Mouse (Mus musculus) liver, embryonic 13.5 days (tissue): ENCODE data around the gene Ppp1ca. TPM values are rescaled to one million over a fixed set of nuclear protein-coding genes. Genes with fewer than 3 reads are reported as not detected.

Experiments
- ATAC-seq: fragments of 200-750 bp; cut with Nextera tagmentation; 2 replicates; pipeline ENCODE4 v1.8.0; 2017; ENCODE audit warnings: low read depth, mild to moderate bottlenecking, moderate number of reproducible peaks, moderate library complexity
- DNase-seq: peaks from one replicate; pipeline ENCODE4 v3.0.0; 2022
- H3K27ac ChIP-seq: fragments of 300-500 bp; sonication (generic); 2 replicates; pipeline ENCODE4 v1.5.1; 2015; ENCODE audit warnings: moderate library complexity, mild to moderate bottlenecking, inconsistent platforms
- H3K27me3 ChIP-seq: fragments of 300-500 bp; sonication (generic); 2 replicates; pipeline ENCODE4 v1.6.1; 2015; ENCODE audit warnings: mild to moderate bottlenecking, inconsistent platforms
- H3K36me3 ChIP-seq: fragments of 300-500 bp; sonication (generic); 2 replicates; pipeline ENCODE4 v1.6.1; 2015; ENCODE audit warnings: mild to moderate bottlenecking, inconsistent platforms
- H3K4me1 ChIP-seq: fragments of 300-500 bp; sonication (generic); replicated peaks from 2 replicates; pipeline ENCODE4 v1.6.1; 2015; ENCODE audit warnings: inconsistent platforms
- H3K4me2 ChIP-seq: fragments of 300-500 bp; sonication (generic); 2 replicates; pipeline ENCODE4 v1.6.1; 2015; ENCODE audit warnings: inconsistent platforms, mild to moderate bottlenecking, moderate library complexity
- H3K4me3 ChIP-seq: fragments of 300-500 bp; sonication (generic); replicated peaks from 2 replicates; pipeline ENCODE4 v1.5.1; 2015; ENCODE audit warnings: mild to moderate bottlenecking, inconsistent platforms
- H3K9ac ChIP-seq: fragments of 300-500 bp; sonication (generic); 2 replicates; pipeline ENCODE4 v1.6.1; 2015; ENCODE audit warnings: mild to moderate bottlenecking, inconsistent platforms
- H3K9me3 ChIP-seq: fragments of 300-500 bp; sonication (generic); replicated peaks from 2 replicates; pipeline ENCODE4 v1.6.1; 2016; ENCODE audit warnings: inconsistent platforms
- WGBS: fragments of 180-500 bp; shearing (Covaris S2); methylation state at CpG from one replicate; pipeline ENCODE4 v1.1.7; 2015; ENCODE audit not compliant: insufficient replicate concordance; 5-methylcytosine and 5-hydroxymethylcytosine counted together
- polyA plus RNA-seq: library from polyadenylated mRNA; unstranded; fragments of >200 nt; fragmentation: Nextera tagmentation; extraction: Ambion mirVana; gene quantifications from 2 replicates; pipeline ENCODE4 v1.2.1, GENCODE M21; 2015

Gene Ppp1ca
- polyA plus RNA-seq, 1 experiment from 2014 or later, result 517 TPM

DNA sequence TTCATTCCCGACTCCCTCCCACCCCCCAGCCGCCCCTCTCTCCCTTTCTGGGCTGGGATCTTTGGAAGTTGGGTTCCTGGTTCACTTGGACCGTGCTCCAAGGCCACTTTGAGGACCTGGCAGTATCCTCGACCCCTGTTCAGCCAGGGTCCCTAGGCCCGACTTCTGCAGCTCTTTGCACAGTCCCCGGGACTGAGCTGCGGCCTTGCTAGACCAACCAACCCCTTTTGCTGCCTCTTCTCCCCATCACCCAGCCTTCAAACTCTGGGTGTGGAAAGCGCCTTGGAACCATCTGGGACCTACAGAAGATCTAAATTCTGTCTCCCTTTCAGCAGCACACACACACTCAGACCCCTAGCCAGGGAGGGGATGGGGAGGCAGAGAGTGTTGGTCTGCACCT lies 43.0 kb upstream of the Ppp1ca start:
- ATAC-seq (peak; percentile 26), DNase-seq (no peak)
- Histone ChIP-seq H3K9me3 (0 out of 2 replicates have a peak, but pooled peaks cover 4% of the 10 kb centered on the region), H3K9ac (peak overlapping the region; percentile 87), H3K4me2 (peak overlapping the region; percentile 84), H3K4me1 (peaks cover 58% of the 10 kb centered on the region), H3K36me3 (peaks cover 38% of the 10 kb centered on the region), H3K4me3 (peak overlapping the region; percentile 86), H3K27ac (peak overlapping the region; percentile 81), H3K27me3 (no peaks in the 10 kb centered on the region)
- WGBS, result 2% methylated on average over 8 of the region's 8 CpGs

DNA sequence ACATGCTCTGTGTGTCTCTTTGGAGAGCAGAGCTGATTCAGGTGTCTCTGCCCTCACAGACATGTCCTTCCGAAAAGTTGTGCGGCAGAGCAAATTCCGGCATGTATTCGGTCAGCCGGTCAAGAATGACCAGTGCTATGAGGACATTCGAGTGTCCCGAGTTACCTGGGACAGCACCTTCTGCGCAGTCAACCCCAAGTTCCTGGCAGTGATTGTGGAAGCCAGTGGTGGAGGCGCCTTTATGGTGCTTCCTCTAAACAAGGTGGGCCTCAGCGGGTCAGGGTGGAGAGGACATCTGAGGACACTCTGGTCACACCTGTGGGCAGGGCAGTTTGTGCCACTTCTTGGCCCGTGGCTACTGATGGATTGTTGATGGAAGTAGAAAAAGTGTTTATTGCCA lies 42.6 kb upstream of the Ppp1ca start:
- Histone ChIP-seq H3K4me2 (peak overlapping the region; percentile 84), H3K4me3 (peak overlapping the region; percentile 86), H3K4me1 (peaks cover 63% of the 10 kb centered on the region), H3K9me3 (0 out of 2 replicates have a peak, but pooled peaks cover 4% of the 10 kb centered on the region), H3K9ac (peak overlapping the region; percentile 87), H3K27ac (peak overlapping the region; percentile 81), H3K36me3 (peaks cover 40% of the 10 kb centered on the region), H3K27me3 (no peaks in the 10 kb centered on the region)
- ATAC-seq (no peak), DNase-seq (no peak)
- WGBS, result 74% methylated on average over 11 of the region's 11 CpGs

DNA sequence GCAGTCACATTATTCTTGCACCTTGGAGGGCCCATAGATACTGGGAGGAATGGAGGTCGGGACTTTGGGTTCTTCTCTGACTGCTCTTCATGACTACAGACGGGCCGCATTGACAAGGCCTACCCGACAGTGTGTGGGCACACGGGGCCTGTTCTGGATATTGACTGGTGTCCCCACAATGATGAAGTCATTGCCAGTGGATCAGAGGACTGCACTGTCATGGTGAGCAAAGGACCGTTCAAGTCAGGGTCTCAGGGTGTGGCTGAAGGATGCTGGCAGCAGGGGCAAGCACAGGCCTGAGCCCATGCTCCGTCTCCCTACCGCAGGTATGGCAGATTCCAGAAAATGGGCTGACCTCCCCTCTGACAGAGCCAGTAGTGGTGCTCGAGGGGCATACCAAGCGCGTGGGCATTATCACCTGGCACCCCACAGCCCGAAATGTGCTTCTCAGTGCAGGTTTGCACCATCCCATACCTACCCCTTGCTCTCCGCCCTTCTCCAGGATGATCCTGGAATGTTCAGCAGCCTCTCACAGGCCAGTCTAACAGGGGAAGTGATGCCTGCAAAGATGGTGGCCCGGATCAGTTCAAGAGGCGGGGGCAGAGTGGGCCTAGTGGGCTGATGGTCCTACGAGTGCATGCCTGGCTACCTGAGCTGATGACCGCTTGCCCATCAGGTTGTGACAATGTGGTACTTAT lies 42.0 kb upstream of the Ppp1ca start:
- H3K36me3 ChIP-seq, result peaks cover 40% of the 10 kb centered on the region
- H3K27me3 ChIP-seq, result no peaks in the 10 kb centered on the region
- H3K27ac ChIP-seq, result peak overlapping the region; percentile 9; the same call in 1 of the 2 replicates
- WGBS, result 85% methylated on average over 17 of the region's 17 CpGs
- no peak for DNase-seq
- H3K4me1 ChIP-seq, result peaks cover 69% of the 10 kb centered on the region
- ATAC-seq, result no peak
- 0 out of 2 replicates have a peak, but pooled peaks cover 4% of the 10 kb centered on the region for H3K9me3 ChIP-seq
- H3K4me3 ChIP-seq, result peak overlapping the region; percentile 86
- peak overlapping the region; percentile 84 for H3K4me2 ChIP-seq
- no peak overlapping the region for H3K9ac ChIP-seq

DNA sequence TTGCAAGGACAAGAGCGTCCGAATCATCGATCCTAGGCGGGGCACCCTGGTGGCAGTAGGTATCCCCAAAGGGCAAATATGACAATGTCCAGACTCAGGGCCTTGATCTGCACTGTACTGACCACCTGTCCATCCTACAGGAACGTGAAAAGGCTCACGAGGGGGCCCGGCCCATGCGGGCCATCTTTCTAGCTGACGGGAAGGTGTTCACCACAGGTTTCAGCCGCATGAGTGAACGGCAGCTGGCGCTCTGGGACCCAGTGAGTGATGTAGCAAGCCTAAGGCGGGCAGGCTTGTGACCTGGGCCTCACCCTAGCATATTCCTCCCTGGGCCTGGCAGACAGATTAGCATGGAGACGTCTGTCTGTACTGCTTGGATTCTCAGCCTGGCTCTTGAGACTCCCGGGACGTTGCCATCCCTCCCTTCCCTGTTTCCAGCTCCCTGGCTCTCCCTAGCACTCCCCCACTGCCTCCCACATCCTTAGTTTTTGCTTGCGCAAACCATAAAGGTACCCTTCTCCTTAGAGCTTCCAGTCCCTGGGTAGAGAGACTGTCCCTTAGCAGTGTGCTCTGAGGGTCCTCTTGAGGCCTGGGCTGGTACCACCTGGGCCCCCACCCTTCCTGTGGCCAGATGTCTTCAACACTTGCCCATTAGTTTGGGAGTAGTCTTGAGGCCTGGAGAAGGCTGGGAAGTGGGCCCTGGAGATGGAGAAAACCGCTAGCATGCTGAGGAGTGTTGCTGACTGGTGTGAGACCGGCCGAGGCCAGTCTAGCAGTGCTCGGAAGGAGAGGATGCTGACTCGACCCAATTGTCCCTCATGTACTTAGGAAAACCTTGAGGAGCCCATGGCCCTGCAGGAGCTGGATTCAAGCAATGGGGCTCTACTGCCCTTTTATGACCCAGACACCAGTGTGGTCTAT lies 41.0 kb upstream of the Ppp1ca start:
- DNase-seq, result no peak
- no peak overlapping the region for H3K4me2 ChIP-seq
- peaks cover 76% of the 10 kb centered on the region for H3K4me1 ChIP-seq
- 80% methylated on average over 22 of the region's 22 CpGs for WGBS
- ATAC-seq, result no peak
- H3K9me3 ChIP-seq, result 0 out of 2 replicates have a peak, but pooled peaks cover 2% of the 10 kb centered on the region
- no peak overlapping the region for H3K9ac ChIP-seq
- H3K27ac ChIP-seq, result no peak overlapping the region
- no peak overlapping the region for H3K4me3 ChIP-seq
- peaks cover 44% of the 10 kb centered on the region for H3K36me3 ChIP-seq
- no peaks in the 10 kb centered on the region for H3K27me3 ChIP-seq

DNA sequence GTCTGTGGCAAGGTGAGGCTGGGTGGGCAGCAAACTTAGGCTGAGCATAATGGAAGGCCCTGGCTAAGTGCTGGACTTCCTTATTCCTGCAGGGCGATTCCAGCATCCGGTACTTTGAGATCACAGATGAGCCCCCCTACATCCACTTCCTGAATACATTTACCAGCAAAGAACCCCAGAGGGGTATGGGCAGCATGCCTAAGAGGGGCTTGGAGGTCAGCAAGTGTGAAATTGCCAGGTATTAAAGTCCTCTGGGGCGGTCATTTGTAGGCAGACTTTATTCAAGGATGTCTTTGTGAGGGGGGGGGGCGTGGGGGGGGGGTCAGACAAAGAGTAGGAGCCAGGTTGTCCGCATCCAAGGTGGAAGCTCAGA lies 40.4 kb upstream of the Ppp1ca start:
- DNase-seq, result no peak
- WGBS, result 67% methylated on average over 5 of the region's 5 CpGs

DNA sequence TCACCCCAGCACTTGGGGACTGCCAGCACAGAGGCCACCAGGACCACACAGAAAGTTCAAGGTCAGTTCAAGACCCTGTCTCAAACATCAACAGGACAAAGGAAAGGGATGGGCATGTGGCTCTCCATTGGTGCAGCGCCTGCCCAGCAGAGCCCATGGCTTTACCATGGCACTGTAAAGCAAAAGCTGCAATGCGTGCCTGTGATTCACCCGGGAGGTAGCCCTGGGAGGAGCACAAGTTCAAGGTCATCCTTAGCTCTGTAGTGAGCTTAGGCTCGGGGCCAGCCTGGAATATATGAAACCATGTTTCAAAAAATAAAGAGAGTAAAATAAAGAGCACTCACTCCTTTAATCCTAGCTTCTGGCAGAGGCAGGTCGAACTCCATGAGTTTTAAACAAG lies 40.0 kb upstream of the Ppp1ca start:
- no peak overlapping the region for H3K9ac ChIP-seq
- H3K27me3 ChIP-seq, result no peaks in the 10 kb centered on the region
- H3K36me3 ChIP-seq, result peaks cover 55% of the 10 kb centered on the region
- peaks cover 77% of the 10 kb centered on the region for H3K4me1 ChIP-seq
- 75% methylated on average over 5 of the region's 5 CpGs for WGBS
- DNase-seq (no peak), ATAC-seq (no peak)
- H3K4me2 ChIP-seq, result no peak overlapping the region
- no peak overlapping the region for H3K27ac ChIP-seq
- H3K4me3 ChIP-seq, result no peak overlapping the region
- no peaks in the 10 kb centered on the region for H3K9me3 ChIP-seq

More for the DNA sequence above, 40.4 kb upstream of the Ppp1ca start:
- H3K4me3 ChIP-seq, result no peak overlapping the region
- H3K4me2 ChIP-seq, result no peak overlapping the region
- H3K36me3 ChIP-seq, result peaks cover 51% of the 10 kb centered on the region
- peaks cover 77% of the 10 kb centered on the region for H3K4me1 ChIP-seq
- no peaks in the 10 kb centered on the region for H3K9me3 ChIP-seq
- H3K27me3 ChIP-seq, result no peaks in the 10 kb centered on the region
- no peak for ATAC-seq
- no peak overlapping the region for H3K27ac ChIP-seq
- no peak overlapping the region for H3K9ac ChIP-seq

DNA sequence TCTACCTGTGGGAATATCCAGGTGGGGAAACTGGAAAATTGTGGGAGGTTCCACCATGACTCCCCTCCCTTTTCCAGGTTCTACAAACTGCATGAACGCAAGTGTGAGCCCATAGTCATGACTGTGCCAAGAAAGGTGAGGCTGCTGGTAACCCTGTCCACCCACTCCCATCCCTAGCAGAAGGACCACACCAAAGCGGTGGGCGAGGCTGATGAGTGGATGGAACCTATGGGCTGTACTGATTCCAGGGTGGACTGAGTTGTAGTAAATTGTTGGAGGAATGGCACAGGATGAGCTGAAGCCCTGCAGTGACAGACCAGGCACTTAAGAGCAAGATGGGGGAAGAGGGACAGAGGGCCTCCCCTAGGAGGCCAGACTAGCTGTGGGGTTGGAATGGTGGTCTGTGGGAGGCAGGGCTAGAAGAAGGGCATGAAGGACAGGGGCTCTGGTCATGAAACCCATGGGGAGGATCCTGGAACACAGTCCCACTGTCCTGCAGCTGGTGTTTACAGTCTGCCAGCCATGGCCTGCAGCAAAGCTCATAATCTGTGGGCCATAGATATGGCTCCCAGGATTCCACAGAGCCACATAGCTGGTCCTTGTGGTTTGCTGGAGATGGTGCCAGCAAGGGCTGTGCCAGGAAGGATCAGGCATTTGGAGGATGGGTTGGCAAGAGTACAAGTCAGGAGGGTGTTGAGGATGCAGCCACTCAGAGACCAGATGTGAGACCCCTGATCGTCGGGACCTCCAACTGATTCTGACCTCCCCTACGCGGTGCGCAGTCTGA lies 39.2 kb upstream of the Ppp1ca start:
- no peak overlapping the region for H3K27ac ChIP-seq
- peaks cover 72% of the 10 kb centered on the region for H3K4me1 ChIP-seq
- no peak for ATAC-seq
- H3K4me3 ChIP-seq, result no peak overlapping the region
- no peak overlapping the region for H3K4me2 ChIP-seq
- H3K9ac ChIP-seq, result no peak overlapping the region
- H3K27me3 ChIP-seq, result no peaks in the 10 kb centered on the region
- WGBS, result 79% methylated on average over 8 of the region's 8 CpGs
- peaks cover 62% of the 10 kb centered on the region for H3K36me3 ChIP-seq
- no peak for DNase-seq
- H3K9me3 ChIP-seq, result no peaks in the 10 kb centered on the region

DNA sequence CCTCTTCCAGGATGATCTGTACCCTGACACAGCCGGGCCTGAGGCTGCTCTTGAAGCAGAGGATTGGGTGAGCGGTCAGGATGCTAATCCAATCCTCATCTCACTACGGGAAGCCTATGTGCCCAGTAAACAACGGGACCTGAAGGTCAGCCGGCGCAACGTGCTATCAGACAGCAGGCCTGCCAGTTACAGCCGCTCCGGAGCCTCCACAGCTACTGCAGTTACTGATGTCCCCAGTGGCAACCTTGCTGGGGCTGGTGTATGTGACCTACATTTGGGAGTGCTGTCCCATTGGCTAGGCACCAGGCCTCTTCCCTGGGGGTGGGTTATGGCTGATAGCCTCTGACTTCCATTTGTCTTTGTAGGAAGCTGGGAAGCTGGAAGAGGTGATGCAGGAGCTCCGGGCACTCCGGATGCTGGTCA lies 38.6 kb upstream of the Ppp1ca start, which contains the start of gene Ptprcap:
Ptprcap (plus strand) TSS at position 373 of the 423 bp plus-strand sequence.
- 78% methylated on average over 11 of the region's 11 CpGs for WGBS
- H3K36me3 ChIP-seq, result peaks cover 68% of the 10 kb centered on the region
- ATAC-seq (no peak), DNase-seq (no peak)
- peaks cover 66% of the 10 kb centered on the region for H3K4me1 ChIP-seq
- no peaks in the 10 kb centered on the region for H3K27me3 ChIP-seq
- peak within 1 kb of the TSS; percentile 41; the same call in 1 of the 2 replicates for H3K4me2 ChIP-seq
- peak within 1 kb of the TSS; percentile 33; the same call in 1 of the 2 replicates for H3K4me3 ChIP-seq
- H3K9me3 ChIP-seq, result no peaks in the 10 kb centered on the region
- peak within 1 kb of the TSS; percentile 51 for H3K9ac ChIP-seq
- peak within 1 kb of the TSS; percentile 55; the same call in 1 of the 2 replicates for H3K27ac ChIP-seq

DNA sequence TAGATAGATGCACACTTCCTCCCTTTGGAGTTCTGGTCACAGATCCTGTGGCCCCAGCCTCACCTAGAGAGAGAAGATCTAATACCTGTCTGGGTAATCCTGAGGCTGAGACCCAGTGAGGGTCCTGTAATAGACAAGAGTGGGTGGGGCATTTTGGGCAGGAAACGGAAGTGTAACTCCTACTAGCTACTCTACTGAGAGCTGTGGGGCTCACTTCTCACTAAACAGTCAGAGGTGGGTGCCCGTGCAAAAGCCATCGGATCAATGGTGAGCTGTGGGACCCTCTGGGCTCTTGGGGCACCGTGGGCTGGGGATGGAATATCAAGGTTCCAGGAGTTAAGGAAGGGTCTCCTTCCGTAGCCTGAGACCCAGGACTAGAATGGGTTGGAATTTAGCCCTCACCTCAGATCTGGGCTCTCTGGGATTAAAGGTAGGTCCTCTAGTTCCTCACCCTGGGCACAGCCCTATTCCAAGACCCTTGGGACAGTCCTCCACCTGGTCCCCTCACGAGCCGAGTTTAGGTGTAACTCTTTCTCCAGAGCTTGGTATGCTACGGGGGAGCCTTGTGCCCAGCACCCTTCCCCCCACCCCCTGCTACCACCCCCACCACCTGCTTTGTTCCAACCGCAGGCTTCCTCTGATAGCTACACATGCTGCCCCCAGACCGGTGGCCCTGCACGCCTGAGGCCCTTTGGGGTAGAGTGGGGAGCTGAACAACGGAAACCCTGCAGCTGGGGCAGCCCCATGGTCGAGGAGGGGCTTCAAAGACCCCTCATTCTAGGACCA lies 37.2 kb upstream of the Ppp1ca start:
- ATAC-seq (peak; percentile 22; the same call in 1 of the 2 replicates), DNase-seq (no peak)
- 25% methylated on average over 13 of the region's 13 CpGs for WGBS
- no peaks in the 10 kb centered on the region for H3K27me3 ChIP-seq
- peaks cover 54% of the 10 kb centered on the region for H3K4me1 ChIP-seq
- H3K9ac ChIP-seq, result peak overlapping the region; percentile 51
- peaks cover 82% of the 10 kb centered on the region for H3K36me3 ChIP-seq
- H3K4me3 ChIP-seq, result peak overlapping the region; percentile 33
- H3K27ac ChIP-seq, result peak overlapping the region; percentile 55
- H3K4me2 ChIP-seq, result peak overlapping the region; percentile 41
- no peaks in the 10 kb centered on the region for H3K9me3 ChIP-seq
